Mouse (Mus musculus) right cerebral cortex, postnatal 4 days (tissue): ENCODE data around the gene Mdh1b.

Experiments
- DNase-seq: peaks from one replicate; pipeline ENCODE4 v3.0.0-alpha.2; 2022

Mdh1b gene

DNA sequence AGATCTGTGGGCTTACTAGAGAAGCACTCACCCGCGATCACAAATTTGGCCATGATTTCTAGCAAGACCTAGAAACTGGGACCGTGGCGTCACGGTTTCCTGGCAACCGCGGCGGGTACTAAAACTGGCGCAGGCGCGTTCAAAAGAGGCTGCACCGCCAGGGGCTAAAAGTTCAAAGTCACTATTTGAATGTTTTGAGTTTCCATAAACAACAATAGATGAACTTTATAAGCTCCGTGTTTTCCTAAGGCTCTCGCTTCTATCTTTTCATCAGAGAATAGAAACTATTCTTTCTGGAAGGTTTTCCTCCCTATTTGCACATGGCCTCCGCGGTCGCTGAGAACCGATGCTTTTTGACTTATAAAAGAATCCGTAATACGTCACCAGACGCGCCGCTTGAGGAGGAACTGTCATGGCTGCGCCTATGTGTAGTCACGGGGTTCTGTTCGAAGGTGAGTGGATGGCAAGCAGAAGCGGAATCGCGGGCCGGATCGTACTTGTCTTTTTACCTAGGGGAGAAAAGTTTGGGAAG, at the start of gene Mdh1b, which contains the start of gene Fastkd2:
Gene Mdh1b (minus strand): TSS at position 79 of the 532 bp plus-strand sequence.
Gene Fastkd2 (plus strand): TSS at position 375 of the 532 bp plus-strand sequence.
- peak; percentile 81 for DNase-seq

DNA sequence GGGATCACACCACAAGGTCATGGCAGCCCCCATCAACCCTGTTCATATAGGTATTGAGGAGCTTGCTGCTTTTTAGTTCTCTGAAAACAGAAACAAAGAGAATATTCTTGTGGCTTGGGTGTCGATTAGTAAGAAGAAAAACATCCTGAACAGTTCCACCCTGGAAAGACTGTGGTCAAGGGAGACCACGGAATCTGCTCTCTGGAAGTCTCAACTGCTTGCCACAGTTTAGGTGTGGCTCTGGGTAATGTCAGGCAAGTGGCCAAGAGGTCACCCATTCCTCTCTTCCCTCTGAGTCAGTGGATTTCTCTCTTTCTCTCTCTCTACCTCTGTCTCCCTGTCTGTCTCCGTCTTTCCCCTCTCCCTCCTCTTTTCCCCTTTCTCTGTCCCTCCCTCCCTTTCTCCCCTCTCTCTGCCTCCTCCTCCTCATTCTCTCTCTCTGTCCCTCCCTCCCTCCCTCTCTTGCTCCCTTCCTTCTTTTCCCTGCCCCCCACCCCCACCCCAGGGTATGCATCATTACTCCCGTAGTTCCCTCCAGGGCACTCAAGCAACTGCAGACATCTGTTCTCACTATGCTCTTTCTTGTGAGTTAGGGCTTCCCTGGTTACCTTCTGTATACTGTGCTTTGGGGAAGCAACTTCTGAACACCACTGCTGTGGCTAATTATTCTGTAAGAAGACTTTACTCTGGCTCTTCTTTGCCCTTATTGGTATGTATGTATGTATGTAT, 46.9 kb upstream of the Mdh1b start:
- DNase-seq, result no peak

DNA sequence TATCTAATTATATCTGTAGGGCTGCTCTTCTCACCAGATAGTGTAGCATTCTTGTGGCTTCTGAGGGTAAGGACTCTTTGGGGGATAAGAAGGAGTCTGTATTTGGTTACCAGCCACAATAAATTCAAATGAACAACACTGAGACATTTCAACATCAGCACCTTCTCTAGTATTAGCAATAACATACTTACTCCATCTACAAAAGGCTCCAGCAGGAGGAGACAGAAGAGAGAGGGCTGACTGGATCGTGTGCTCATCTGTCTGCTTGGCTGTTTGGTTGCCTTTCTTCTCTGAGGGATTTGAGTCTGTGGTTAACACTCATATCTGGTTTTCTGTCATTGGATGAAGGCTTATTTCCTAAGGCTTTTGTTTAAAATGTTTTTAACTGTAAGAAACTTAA, 46.3 kb upstream of the Mdh1b start:
- DNase-seq, result no peak

DNA sequence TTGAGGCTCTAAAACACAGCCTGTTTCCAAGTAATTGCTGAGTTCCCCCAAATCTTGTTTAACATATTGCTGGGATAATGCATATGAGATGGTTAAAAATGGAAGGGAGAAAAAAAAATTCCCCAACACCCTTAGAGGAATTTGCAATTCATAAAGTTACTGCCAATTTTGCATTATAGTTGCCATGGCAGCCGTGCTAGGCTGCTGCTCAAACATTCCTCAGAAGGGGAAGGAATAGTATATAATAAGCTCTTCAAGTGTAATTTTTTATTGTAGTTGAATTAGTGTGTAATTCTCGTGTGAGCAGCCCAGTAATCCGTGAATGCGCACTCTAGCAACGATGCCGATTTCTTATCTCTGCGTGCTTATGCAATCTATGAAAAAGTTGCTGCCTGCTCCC, 40.2 kb upstream of the Mdh1b start:
- peak; percentile 26 for DNase-seq

DNA sequence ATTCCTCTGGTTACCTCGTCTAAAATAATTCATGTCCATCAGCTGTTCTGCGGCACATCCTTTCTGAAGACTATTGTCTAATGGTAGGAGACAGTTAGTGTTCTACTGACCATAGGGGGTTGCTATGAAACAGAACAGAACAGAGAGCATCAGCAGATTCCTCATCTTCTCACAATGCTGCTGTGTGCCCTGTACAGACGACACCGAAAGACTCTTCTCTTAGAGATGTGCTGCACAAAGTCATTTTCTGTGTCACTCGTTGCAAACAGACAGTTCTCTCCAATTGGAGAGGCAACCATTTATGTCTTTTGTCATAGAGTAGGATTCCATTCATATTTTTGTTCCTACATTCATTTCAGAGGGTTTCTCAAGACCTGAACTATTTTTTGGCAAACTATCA, 39.0 kb upstream of the Mdh1b start, which contains the start of gene 4933402D24Rik:
Gene 4933402D24Rik (minus strand): TSS at position 101 of the 400 bp plus-strand sequence.
- no peak for DNase-seq

DNA sequence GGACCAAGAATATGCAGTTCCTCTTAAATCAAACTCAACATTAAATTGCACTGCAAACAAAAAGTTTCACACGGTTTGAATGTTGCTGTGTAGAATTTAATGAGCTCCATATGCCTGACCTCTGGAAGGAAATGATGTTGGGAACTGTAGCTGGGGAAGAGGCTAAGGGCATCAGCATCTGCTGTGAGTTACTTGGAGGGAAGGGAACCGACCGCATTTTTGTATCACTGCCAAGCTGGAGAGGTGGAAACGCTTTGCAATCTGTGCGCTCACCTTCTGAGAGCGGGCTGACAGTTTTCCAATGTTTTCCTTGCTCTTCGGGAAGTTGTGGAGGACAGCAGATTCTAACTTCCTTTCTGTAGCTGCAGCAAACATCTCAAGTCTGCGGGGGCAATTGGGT, 38.0 kb upstream of the Mdh1b start:
- no peak for DNase-seq

DNA sequence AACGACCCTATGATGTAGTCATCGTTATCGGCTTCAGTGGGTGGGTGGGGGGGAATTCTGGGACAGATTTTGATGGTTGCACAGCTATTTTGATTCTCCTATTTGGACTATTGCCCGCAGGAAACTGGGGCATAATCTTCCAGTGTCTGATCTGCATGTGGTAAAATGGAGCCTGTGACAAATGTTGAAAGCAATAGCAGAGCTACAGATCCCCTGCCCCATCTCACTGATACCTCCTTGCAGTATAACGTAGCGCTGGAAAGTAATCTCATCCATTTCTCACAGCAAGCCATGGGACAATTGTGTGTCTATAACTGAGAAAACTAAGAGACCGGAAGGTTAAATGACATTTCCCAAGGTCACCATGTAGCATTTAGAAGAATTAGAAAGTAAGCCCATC, 34.3 kb upstream of the Mdh1b start:
- DNase-seq, result no peak

DNA sequence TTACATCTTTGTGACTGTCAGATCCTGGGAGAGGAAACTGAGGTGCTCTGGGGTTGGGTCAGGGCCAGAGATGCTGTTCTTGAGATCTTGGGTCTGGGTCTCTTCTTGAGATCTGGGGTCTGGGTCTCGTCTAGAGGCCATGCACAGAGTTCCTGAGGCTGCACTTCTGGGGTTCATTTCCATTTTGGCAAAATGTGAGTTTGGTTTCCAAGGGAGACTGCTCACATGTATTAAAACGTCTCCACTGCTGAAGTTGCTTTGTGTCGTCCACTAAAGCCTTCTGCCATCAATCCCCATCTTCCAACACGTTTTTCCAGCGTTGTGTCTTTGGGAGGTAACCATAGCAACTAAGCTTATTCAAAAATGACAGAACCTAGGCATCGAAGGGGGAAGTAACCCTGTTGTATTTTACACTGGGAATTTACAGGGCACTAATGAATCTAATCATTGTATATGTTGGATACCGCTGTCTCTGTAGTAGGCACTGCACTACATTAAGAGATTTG, 33.8 kb upstream of the Mdh1b start:
- DNase-seq, result no peak

DNA sequence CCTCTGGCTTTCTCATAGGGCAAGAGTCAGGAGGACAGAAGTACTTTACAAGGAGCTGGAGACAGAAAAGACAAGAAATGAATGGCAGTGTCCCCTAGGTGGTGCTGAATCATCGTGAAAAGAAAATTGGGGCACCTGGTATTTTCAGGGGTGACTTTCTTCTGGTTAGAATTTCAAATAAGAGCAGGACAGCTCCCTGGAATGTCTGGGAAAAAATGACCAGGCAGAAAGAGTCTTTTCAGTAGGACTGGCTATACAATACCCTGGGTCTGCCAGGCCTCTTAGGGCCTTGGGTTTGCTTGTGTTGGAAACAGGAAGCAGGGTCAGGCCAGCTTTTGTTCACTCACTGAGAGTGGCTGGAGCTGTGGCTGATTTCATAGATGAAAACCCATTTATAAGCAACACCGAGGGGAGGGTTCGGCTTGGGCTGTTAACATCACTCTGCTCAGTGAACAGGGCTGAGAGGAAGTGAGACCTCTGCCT, 33.1 kb upstream of the Mdh1b start:
- DNase-seq, result peak; percentile 31

DNA sequence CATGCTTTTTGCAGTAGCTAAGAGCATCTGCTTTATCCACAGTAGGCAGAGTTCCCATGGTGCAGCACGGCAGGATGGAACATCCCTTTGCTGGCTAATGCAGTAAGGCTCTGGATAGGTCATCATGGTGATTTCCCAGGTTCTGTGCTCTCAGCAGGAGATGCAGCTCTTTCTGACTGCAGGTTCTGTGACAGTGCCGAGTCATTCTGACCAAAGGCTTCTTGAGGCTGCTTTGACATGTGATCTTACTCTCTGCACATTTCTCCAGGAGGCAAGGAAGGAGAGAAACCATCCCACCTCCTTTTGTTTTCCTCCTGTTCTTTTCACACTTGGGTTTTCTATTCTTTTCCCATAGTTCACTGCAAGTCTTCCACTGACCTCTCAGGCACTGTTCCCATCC, 25.9 kb upstream of the Mdh1b start:
- no peak for DNase-seq

DNA sequence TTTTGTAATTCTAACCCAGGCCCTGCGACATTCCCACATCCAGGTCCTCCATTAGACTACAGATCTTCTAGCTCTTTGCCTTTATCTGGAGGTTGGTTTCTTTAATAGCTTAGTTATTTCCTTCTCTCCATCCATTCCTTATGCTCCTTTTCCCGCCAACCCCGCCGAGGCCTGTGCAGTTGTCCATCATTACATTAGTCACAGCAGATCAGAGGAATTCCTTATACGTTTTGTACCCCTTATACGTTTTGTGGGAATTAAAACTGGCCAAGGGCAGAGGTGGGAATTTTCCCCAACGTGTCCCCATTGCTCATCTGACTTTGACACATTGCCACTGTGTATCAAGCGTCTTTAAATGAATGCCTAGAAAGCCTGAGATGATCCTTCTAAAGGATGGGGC, 322 bp downstream of the Mdh1b start:
- peak; percentile 11 for DNase-seq

DNA sequence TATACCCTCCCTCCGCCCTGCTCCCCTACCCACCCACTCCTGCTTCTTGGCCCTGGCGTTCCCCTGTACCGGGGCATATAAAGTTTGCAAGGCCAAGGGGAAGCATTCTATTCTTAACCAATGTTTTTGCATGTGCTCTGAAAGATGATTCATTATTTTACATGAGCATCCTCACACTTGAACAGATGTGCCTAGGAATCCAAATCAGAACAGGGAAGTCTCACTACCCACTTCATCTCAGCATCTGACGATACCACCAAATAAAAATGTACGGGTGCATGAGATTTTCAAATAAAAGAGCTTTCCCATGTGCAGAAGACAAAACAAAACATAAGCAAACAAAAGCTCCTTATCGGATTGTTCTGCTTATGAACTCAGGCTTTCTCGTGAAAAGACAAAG, 10.0 kb downstream of the Mdh1b start:
- no peak for DNase-seq

DNA sequence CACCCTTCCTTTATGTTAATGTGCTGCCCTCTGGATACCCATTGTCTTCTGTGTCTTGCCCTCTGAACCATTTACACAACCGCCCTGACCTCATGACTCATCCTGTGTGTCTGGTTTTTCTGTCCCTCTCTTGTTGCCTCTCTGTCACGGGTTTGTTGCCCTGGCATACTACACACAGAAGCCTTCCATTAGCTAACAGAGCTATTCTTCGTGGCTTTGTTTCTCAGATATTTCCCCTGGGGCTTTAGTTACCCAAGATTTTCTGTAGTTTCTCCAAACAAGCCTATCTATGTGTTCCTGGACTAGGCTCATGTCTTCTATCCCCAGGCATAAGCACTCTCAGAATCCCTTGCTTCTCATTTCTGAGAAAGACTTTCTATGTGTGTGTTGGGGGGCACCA, 21.2 kb downstream of the Mdh1b start:
- DNase-seq, result no peak

DNA sequence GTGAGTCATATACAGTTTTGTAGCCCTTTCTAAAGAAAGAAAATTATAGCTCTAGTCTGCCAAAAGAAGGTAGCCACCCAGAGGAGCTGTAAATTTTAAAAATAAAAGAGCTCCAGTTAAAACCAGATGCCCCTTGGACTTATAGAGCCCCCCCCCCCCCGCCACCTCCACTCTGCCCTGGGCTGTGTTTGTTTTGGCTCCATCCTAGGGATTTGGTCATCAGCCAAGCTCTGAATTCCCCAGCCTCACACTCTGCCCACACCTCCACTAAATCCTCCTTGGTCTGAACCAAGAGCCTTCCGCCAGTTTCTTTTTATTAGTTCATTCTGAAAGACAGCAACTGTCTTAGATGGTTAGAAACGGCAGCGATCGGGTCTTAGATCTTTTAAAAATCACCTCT, 24.4 kb downstream of the Mdh1b start:
- no peak for DNase-seq

DNA sequence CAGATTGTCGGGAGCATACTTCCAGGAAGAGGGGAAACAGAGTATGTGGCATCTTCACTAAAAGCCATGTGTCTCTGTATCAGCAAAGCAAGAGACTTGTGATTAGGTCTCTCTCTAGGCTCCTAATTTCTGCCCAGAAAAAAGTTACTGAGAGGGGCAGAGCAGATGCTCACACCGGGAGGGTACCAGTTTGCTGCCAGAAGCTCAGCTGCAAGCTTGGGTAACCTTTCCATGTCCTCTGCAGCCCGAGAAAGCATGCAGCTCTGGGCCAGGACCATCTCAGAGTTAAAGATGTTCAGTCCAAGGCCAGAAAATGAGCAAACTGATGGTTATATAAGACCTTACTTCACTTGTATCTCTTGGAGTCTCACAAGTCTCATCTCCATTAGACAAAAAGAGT, 33.3 kb downstream of the Mdh1b start:
- no peak for DNase-seq

DNA sequence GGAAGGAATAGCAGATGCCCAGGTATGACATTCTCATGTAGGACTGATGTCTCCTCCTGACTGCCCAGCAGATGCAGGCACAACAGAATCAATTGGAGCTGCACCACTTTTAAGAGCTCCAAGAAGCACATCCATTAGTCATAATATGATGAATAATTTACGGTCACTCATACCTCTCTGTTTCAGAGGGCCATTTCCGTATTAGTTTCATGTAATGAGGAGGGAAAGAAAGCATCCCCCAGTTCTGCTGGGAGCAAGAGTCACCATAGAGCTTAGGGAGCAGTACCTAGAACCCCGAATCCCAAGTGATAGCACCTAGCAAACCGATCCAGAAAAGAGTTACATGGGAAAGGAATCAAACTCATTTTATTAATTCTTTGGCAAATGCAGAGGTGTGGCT, 43.3 kb downstream of the Mdh1b start, which contains the start of gene Dytn:
Gene Dytn (minus strand): TSS at position 101 of the 400 bp plus-strand sequence.
- no peak for DNase-seq

DNA sequence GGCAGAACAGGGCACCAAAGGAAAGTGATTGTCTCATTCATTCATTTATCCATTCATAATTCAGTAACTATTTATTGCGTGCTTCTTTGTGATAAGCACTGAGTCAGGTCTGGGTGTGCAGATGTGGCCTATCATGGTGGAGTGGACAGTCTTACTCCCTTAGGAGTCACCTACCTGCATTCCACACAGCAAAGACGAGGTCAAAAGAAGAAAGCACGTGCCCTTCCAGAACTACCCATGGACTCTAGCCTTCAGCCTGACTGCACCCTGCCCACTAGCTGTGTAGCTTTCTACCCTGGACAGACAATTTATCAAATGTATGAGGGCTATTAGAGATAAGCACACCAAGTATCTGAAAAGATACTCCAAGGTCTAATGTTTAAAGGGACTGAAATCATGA, 54.1 kb downstream of the Mdh1b start:
- DNase-seq, result no peak

DNA sequence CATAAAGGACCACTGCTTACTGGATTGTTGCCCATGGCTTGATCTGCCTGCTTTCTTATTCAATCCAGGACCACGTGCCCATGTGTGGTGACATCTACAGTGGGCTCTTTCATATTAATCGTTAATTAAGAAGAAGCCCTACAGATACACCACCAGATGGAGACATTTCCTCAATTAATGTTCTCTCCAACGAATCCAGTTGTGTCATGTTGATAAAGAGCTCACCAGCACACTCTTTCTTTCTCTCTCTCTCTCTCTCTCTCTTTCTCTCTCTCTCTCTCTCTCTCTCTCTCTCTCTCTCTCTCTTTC, 61.3 kb downstream of the Mdh1b start:
- DNase-seq, result no peak

DNA sequence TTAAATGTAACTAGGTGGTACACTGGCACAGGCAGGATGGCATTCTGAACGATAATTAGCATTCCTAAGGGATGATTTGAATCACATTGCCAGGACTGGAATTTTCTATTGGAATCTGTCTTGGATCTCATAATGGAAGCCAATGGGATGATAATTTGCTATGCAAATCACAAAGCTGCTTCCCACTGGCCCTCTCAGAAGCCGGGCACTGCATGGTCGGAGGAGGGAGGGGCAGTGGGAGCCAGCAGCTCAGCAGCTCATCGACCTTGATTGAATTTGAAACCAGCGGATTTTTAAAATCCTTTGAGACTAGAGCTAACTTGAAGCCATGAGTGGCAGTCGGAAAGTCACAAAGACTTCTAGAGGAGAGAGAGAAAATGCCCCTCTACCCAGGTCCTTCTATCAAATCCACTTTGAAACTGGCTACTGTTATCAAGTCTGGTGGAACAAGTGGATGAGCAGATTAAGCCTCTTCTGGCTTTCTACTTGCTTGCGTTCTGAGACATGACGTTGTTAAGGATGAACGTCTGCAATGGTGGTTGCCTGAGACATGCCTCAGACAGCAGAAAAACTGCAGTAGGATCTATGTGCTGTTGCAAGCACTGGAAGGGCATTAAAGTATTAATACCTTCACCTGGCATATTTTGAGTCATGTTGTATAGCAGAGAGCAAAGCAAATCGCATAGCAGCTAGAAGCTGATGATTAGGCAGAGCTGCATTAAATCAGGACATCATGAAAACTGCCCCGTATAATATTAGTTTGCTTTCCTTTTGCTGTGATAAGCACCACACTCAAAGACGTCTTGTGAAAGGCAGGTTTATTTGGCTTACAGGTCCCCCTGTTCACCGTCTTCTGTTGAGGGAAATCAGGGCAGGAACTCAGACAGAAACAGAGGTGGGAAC, 61.9 kb downstream of the Mdh1b start:
- no peak for DNase-seq

DNA sequence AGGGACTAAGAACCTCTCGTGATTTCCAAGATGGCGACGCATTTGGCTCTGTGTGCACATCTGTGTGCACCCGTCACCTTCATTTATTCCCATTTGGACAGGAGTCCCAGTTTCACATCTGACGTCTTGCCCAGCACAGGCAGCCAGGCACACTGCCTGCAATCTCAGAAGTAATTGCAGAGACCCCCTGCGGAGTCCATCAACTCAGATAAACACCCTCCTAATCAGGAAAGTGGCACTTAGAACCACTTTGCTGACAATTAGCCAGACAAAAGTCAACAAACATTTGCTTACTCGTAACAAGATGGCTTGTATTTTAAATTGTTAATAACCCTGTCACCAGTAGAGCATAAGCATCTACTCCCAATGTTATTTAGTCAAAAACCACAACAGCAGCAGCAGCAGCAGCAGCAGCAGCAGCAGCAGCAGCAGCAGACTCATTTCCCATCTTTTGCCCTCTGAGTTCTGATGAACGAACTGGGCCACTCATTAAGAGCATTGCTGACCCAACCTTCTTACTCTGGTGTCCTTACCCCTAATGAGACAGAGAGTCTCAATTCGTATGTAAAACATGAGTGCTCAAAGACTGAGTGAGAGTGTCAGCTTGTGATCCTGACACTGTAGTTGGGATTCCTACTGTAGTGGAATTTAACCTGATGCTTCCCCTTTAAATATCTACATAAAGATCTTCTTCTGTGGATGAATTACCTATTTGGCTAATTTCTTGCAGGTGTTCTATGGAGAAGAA, 62.7 kb downstream of the Mdh1b start:
- DNase-seq, result no peak

DNA sequence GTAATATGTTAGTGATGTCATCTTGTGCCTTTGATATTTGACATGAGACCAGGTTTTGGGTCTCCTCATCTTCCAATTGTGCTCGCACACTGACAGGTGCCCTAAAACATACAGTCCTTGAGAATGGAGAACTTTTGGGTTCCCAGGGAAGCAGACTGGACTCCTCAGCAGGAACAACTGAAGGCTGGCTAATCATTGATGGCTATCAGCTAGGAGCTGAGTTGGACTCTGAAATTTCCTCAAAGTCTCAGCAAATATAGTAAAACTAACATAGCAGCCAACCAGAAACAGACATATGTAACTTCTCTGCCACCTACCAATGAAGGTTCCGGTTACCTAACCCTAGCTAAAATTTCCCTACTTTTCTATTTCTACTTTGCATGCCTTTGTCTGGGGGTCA, 64.0 kb downstream of the Mdh1b start:
- DNase-seq, result no peak

DNA sequence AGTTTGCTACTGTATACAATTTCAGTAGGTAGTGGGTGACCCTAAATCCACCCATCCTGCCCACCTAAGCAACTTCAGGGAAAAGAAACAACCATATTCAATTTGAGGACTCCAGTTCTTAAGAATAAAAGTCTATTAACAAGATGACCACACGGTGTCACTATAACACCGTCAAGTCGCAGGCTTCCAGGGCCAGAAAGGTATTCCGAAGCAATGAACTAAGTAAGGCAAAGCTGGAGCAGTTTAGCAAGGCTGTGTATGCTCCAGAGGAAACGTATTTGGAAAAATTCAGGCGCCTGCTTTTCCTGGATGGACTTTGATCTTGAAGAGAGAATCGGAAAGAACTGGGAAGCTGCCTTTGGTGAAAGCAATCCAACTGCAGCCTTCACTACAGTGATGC, 70.5 kb downstream of the Mdh1b start:
- peak; percentile 28 for DNase-seq

DNA sequence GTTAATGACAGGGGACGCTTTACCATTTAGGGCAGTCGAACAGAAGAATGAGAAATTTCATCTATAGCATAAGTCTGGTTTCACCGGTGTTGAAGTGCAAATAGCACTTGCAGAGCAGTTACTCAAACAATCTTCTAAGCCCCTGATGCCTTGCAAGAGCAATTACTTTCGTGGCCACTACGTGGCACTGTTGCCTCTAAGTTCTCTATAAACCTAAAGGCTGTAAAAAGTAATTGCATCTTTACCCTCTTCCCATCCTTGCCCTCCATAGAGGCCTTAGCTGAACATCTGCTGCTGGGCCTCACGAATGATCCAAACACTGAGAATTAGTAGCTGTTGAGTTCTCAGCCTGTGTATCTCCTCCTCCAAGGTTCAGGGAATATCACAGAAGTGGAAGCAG, 72.1 kb downstream of the Mdh1b start:
- DNase-seq, result peak; percentile 82
